Mouse (Mus musculus): ENCODE measurements around the gene Spata13. TPM values are rescaled to one million over a fixed set of nuclear protein-coding genes. Genes with fewer than 3 reads are reported as not detected.

Gene Spata13
- polyA plus RNA-seq, 1 experiment from 2014 or later = 14.3 TPM

DNA sequence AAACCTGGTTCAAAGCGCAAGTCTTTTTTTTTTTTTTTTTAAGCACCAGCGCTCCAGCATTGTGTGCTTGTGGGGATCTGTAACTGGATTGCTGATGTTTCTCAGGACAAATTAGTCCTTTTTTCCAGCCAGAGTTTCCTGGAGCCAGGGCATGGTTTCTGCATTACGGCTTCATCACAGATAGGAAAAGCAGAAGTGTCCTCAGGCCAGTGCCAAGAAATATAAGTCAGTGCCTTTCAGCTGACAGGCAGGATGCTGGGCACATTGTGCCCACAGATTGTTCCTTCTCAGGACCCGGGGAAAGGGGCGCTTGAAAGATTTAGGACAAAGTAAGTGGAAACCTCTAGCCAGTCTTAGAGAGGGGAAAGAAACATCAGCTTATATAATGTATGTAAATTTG is 129.9 kb downstream of the Spata13 start:
- Histone ChIP-seq H3K27ac (ENCODE audit: low read depth) (no peak overlapping the region), H3K9ac (no peak overlapping the region), H3K4me2 (no peak overlapping the region), H3K27me3 (ENCODE audit: insufficient read depth, low read length) (no peaks in the 10 kb centered on the region), H3K36me3 (ENCODE audit: insufficient read depth) (peaks cover 13% of the 10 kb centered on the region; the same call in 1 of the 2 replicates), H3K4me3 (ENCODE audit: low read depth, low read length) (no peak overlapping the region), H3K9me3 (ENCODE audit: low read depth, low read length) (no peaks in the 10 kb centered on the region), H3K4me1 (ENCODE audit: insufficient read depth) (no peaks in the 10 kb centered on the region)
- TF ChIP-seq CTCF (IDR thresholded peaks at IDR 0.05; ENCODE audit: low read depth) = no peak
- no peak for DNase-seq
- 87% methylated on average over 5 of the region's 5 CpGs for WGBS
- no peak for ATAC-seq (ENCODE audit: insufficient read depth)

DNA sequence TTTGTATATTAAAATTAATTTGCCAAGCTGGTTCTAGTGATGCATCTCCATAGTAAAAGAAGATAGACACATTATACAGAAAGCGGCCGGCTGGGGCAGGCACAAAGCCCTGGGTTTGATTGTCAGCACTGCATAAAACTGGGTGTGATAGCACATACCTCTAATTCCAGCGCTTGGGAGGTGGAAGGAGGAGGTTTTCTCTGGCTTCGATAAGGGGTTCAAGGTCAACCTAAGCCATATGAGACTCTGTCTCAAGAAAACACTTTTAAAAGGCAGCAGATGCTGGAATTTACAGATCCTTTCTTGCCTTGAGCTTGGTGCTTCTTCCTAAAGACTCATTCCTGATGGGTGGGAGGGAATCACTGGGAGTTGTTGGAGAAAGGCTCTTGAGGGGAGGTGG is 130.7 kb downstream of the Spata13 start:
- Histone ChIP-seq H3K27me3 (ENCODE audit: insufficient read depth, low read length) (no peaks in the 10 kb centered on the region), H3K36me3 (ENCODE audit: insufficient read depth) (peaks cover 8% of the 10 kb centered on the region; the same call in 1 of the 2 replicates), H3K4me3 (ENCODE audit: low read depth, low read length) (no peak overlapping the region), H3K9me3 (ENCODE audit: low read depth, low read length) (no peaks in the 10 kb centered on the region), H3K27ac (ENCODE audit: low read depth) (no peak overlapping the region; the same call in 1 of the 2 replicates), H3K9ac (no peak overlapping the region), H3K4me1 (ENCODE audit: insufficient read depth) (no peaks in the 10 kb centered on the region), H3K4me2 (no peak overlapping the region)
- no peak for TF ChIP-seq CTCF (IDR thresholded peaks at IDR 0.05; ENCODE audit: low read depth)
- ATAC-seq (ENCODE audit: insufficient read depth) (no peak), DNase-seq (no peak)
- WGBS = 67% methylated on average over 4 of the region's 4 CpGs

DNA sequence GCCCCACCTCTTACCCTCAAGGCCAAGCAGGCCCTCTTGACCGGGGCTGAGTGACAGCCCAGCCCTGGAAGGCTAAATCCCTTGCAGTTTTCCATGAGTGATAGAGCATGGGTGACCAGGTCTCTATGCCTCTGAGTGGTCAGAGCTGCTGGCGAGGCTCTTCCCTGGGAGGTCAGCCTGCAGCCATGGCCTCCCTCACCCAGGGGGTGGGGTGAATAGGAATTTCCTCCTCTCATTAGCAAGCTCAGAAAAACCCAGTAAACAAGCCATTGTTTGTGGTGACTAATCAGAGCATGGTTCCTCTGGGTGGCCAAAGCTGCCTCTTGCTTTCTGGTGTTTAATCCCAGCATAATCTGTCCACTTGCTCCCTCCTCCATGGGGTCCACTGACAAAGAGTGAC is 131.2 kb downstream of the Spata13 start:
- ATAC-seq (ENCODE audit: insufficient read depth) (peak; percentile 38; the same call in 1 of the 2 replicates), DNase-seq (peak; percentile 32)
- Histone ChIP-seq H3K36me3 (ENCODE audit: insufficient read depth) (peaks cover 6% of the 10 kb centered on the region; the same call in 1 of the 2 replicates), H3K4me3 (ENCODE audit: low read depth, low read length) (no peak overlapping the region), H3K4me1 (ENCODE audit: insufficient read depth) (no peaks in the 10 kb centered on the region), H3K9me3 (ENCODE audit: low read depth, low read length) (no peaks in the 10 kb centered on the region), H3K9ac (no peak overlapping the region), H3K4me2 (no peak overlapping the region), H3K27ac (ENCODE audit: low read depth) (no peak overlapping the region), H3K27me3 (ENCODE audit: insufficient read depth, low read length) (no peaks in the 10 kb centered on the region)
- WGBS = 63% methylated on average over 2 of the region's 2 CpGs
- no peak for TF ChIP-seq CTCF (IDR thresholded peaks at IDR 0.05; ENCODE audit: low read depth)

- no peaks in the 10 kb centered on the region for H3K36me3 ChIP-seq (ENCODE audit: insufficient read depth)
- H3K27me3 ChIP-seq (ENCODE audit: insufficient read depth, low read length) = no peaks in the 10 kb centered on the region
- 57% methylated on average over 4 of the region's 4 CpGs for WGBS
- no peak for TF ChIP-seq CTCF (IDR thresholded peaks at IDR 0.05; ENCODE audit: low read depth)
- DNase-seq (no peak), ATAC-seq (ENCODE audit: insufficient read depth) (no peak)
- H3K4me2 ChIP-seq = no peak within 1 kb of the TSS
- H3K4me3 ChIP-seq (ENCODE audit: low read depth, low read length) = no peak within 1 kb of the TSS
- H3K9me3 ChIP-seq (ENCODE audit: low read depth, low read length) = no peaks in the 10 kb centered on the region
- H3K4me1 ChIP-seq (ENCODE audit: insufficient read depth) = no peaks in the 10 kb centered on the region
- no peak within 1 kb of the TSS for H3K9ac ChIP-seq
- H3K27ac ChIP-seq (ENCODE audit: low read depth) = no peak within 1 kb of the TSS
Observed at GRCm38 (mm10) chr14:60767884-60768283, 134.1 kb downstream of the Spata13 start, which contains the start of gene C1qtnf9. Gene C1qtnf9 (plus strand): TSS chr14:60768134.

GRCm38 (mm10) chr14:60769340-60769739 is 135.5 kb downstream of the Spata13 start:
- H3K4me3 ChIP-seq (ENCODE audit: low read depth, low read length) = no peak overlapping the region
- H3K27ac ChIP-seq (ENCODE audit: low read depth) = no peak overlapping the region
- no peak overlapping the region for H3K4me2 ChIP-seq
- H3K36me3 ChIP-seq (ENCODE audit: insufficient read depth) = no peaks in the 10 kb centered on the region
- peak; percentile 39 for TF ChIP-seq CTCF (IDR thresholded peaks at IDR 0.05; ENCODE audit: low read depth)
- no peaks in the 10 kb centered on the region for H3K4me1 ChIP-seq (ENCODE audit: insufficient read depth)
- no peak overlapping the region for H3K9ac ChIP-seq
- no peaks in the 10 kb centered on the region for H3K9me3 ChIP-seq (ENCODE audit: low read depth, low read length)
- 48% methylated on average over 6 of the region's 6 CpGs for WGBS
- ATAC-seq (ENCODE audit: insufficient read depth) (no peak), DNase-seq (peak; percentile 37)
- no peaks in the 10 kb centered on the region for H3K27me3 ChIP-seq (ENCODE audit: insufficient read depth, low read length)

DNA sequence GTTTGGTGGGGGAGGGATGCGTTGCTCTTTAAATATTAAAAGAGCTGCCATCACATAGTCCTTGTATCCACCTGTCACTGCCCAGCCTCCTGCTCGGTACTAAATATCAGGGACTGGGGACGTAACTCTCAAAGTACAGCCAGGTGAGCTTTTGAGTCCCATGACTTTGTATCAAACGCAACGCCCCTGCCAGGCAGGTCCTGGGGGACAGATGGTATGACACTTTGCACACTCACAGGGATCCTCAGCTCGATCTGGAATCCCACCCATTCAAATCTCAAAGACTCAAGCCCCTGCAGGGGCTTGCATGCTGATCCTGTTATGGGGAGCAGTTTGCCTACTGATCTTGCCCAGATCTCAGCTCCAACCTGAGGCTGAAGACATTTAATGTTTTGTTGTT is 136.8 kb downstream of the Spata13 start:
- TF ChIP-seq CTCF (IDR thresholded peaks at IDR 0.05; ENCODE audit: low read depth) = no peak
- H3K4me2 ChIP-seq = no peak overlapping the region

DNA sequence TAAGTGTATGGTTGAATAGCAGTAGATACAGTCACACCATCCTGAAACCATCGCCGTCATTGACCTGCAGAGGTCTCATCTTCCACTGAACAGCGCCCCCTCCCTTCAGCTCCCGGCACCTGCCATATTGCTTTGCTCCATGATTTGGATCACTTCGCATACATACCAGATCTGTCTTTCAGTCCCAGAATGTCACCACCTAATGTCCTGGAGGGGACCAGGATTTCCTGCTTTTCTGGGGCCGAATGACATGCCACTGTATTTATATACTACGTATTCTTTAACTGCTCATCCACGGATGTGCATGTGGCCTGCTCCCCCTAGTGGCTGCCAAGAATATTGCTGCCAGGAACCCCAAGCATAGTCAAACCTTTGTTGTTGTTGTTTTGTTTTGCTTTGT is 137.3 kb downstream of the Spata13 start:
- Histone ChIP-seq H3K36me3 (ENCODE audit: insufficient read depth) (no peaks in the 10 kb centered on the region), H3K9me3 (ENCODE audit: low read depth, low read length) (no peaks in the 10 kb centered on the region), H3K4me2 (peak overlapping the region; percentile 52), H3K4me1 (ENCODE audit: insufficient read depth) (no peaks in the 10 kb centered on the region), H3K27ac (ENCODE audit: low read depth) (no peak overlapping the region), H3K27me3 (ENCODE audit: insufficient read depth, low read length) (no peaks in the 10 kb centered on the region), H3K9ac (no peak overlapping the region), H3K4me3 (ENCODE audit: low read depth, low read length) (peak overlapping the region; percentile 14)
- TF ChIP-seq CTCF (IDR thresholded peaks at IDR 0.05; ENCODE audit: low read depth) = peak; percentile 97
- 4% methylated on average over 8 of the region's 8 CpGs for WGBS
- ATAC-seq (ENCODE audit: insufficient read depth) = peak; percentile 58; the same call in 1 of the 2 replicates
- DNase-seq = peak; percentile 81

More for the DNA sequence above, 136.8 kb downstream of the Spata13 start:
- ATAC-seq (ENCODE audit: insufficient read depth) = no peak
- no peaks in the 10 kb centered on the region for H3K36me3 ChIP-seq (ENCODE audit: insufficient read depth)
- H3K9me3 ChIP-seq (ENCODE audit: low read depth, low read length) = no peaks in the 10 kb centered on the region
- DNase-seq = no peak
- no peak overlapping the region for H3K9ac ChIP-seq
- no peak overlapping the region for H3K4me3 ChIP-seq (ENCODE audit: low read depth, low read length)
- H3K27ac ChIP-seq (ENCODE audit: low read depth) = no peak overlapping the region
- no peaks in the 10 kb centered on the region for H3K4me1 ChIP-seq (ENCODE audit: insufficient read depth)
- WGBS = 66% methylated on average over 6 of the region's 6 CpGs
- H3K27me3 ChIP-seq (ENCODE audit: insufficient read depth, low read length) = no peaks in the 10 kb centered on the region

- no peaks in the 10 kb centered on the region for H3K27me3 ChIP-seq (ENCODE audit: insufficient read depth, low read length)
- H3K4me3 ChIP-seq (ENCODE audit: low read depth, low read length) = no peak overlapping the region
- ATAC-seq (ENCODE audit: insufficient read depth) = no peak
- H3K9ac ChIP-seq = no peak overlapping the region
- WGBS = 80% methylated on average over 2 of the region's 2 CpGs
- no peak for DNase-seq
- no peaks in the 10 kb centered on the region for H3K9me3 ChIP-seq (ENCODE audit: low read depth, low read length)
- TF ChIP-seq CTCF (IDR thresholded peaks at IDR 0.05; ENCODE audit: low read depth) = peak; percentile 24; the same call in 1 of the 2 replicates
- H3K4me2 ChIP-seq = no peak overlapping the region
- H3K27ac ChIP-seq (ENCODE audit: low read depth) = no peak overlapping the region
- H3K4me1 ChIP-seq (ENCODE audit: insufficient read depth) = no peaks in the 10 kb centered on the region
- H3K36me3 ChIP-seq (ENCODE audit: insufficient read depth) = no peaks in the 10 kb centered on the region
Observed at GRCm38 (mm10) chr14:60773476-60773875, 139.7 kb downstream of the Spata13 start.
